Mouse (Mus musculus): ENCODE measurements around the gene Slc4a11. TPM values are rescaled to one million over a fixed set of nuclear protein-coding genes. Genes with fewer than 3 reads are reported as not detected.
"Not testable (repeated sequence)": the region's sequence is repeated elsewhere in the genome, so short reads cannot be mapped to it uniquely, and the experiment has no call there.

The Slc4a11 gene
- polyA plus RNA-seq, 1 experiment from 2014 or later = 0.52 TPM

- H3K4me3 ChIP-seq (ENCODE audit: low read depth, low read length) = no peak overlapping the region
- H3K36me3 ChIP-seq (ENCODE audit: control insufficient read depth, insufficient read depth, low read length) = peaks cover 52% of the 10 kb centered on the region
- no peaks in the 10 kb centered on the region for H3K27me3 ChIP-seq (ENCODE audit: control insufficient read depth, insufficient read depth, low read length)
- no peaks in the 10 kb centered on the region for H3K4me1 ChIP-seq (ENCODE audit: control insufficient read depth, insufficient read depth, low read length)
- ATAC-seq (ENCODE audit: insufficient number of reproducible peaks, insufficient read depth, low FRiP score, low read depth) = no peak
- H3K27ac ChIP-seq (ENCODE audit: low read length) = no peak overlapping the region
- WGBS = 89% methylated on average over 2 of the region's 2 CpGs
- no peak overlapping the region for H3K4me2 ChIP-seq (replicated peaks; ENCODE audit: low read depth, low read length)
- no peaks in the 10 kb centered on the region for H3K9me3 ChIP-seq (ENCODE audit: control insufficient read depth, low read depth, low read length)
- H3K9ac ChIP-seq (replicated peaks; ENCODE audit: low read depth, low read length) = no peak overlapping the region
Observed at GRCm38 (mm10) chr2:130653303-130653702, 44.0 kb downstream of the Slc4a11 start.

GRCm38 (mm10) chr2:130649028-130649427 lies 48.3 kb downstream of the Slc4a11 start:
- 80% methylated on average over 6 of the region's 6 CpGs for WGBS
- H3K4me3 ChIP-seq (ENCODE audit: low read depth, low read length); H3K27me3 ChIP-seq (ENCODE audit: control insufficient read depth, insufficient read depth, low read length); ATAC-seq (ENCODE audit: insufficient number of reproducible peaks, insufficient read depth, low FRiP score, low read depth); H3K4me1 ChIP-seq (ENCODE audit: control insufficient read depth, insufficient read depth, low read length); H3K27ac ChIP-seq (ENCODE audit: low read length); H3K9ac ChIP-seq (replicated peaks; ENCODE audit: low read depth, low read length); H3K4me2 ChIP-seq (replicated peaks; ENCODE audit: low read depth, low read length); H3K9me3 ChIP-seq (ENCODE audit: control insufficient read depth, low read depth, low read length): not testable (repeated sequence)
- peaks cover 16% of the 10 kb centered on the region for H3K36me3 ChIP-seq (ENCODE audit: control insufficient read depth, insufficient read depth, low read length)

- H3K27me3 ChIP-seq (ENCODE audit: control insufficient read depth, insufficient read depth, low read length) = no peaks in the 10 kb centered on the region
- H3K4me1 ChIP-seq (ENCODE audit: control insufficient read depth, insufficient read depth, low read length) = 0 out of 2 replicates have a peak, but pooled peaks cover 6% of the 10 kb centered on the region
- WGBS = 74% methylated on average over 4 of the region's 4 CpGs
- no peaks in the 10 kb centered on the region for H3K9me3 ChIP-seq (ENCODE audit: control insufficient read depth, low read depth, low read length)
- H3K36me3 ChIP-seq (ENCODE audit: control insufficient read depth, insufficient read depth, low read length) = no peaks in the 10 kb centered on the region
- H3K4me3 ChIP-seq (ENCODE audit: low read depth, low read length) = no peak overlapping the region
- no peak overlapping the region for H3K4me2 ChIP-seq (replicated peaks; ENCODE audit: low read depth, low read length)
- no peak overlapping the region for H3K27ac ChIP-seq (ENCODE audit: low read length)
- ATAC-seq (ENCODE audit: insufficient number of reproducible peaks, insufficient read depth, low FRiP score, low read depth) = no peak
- H3K9ac ChIP-seq (replicated peaks; ENCODE audit: low read depth, low read length) = no peak overlapping the region
Observed at GRCm38 (mm10) chr2:130645198-130645597, 52.1 kb downstream of the Slc4a11 start.

- no peak within 1 kb of the TSS for H3K27ac ChIP-seq (ENCODE audit: low read length)
- H3K36me3 ChIP-seq (ENCODE audit: control insufficient read depth, insufficient read depth, low read length) = no peaks in the 10 kb centered on the region
- 3% methylated on average over 29 of the region's 40 CpGs for WGBS
- peak within 1 kb of the TSS; percentile 58 for H3K9ac ChIP-seq (replicated peaks; ENCODE audit: low read depth, low read length)
- H3K27me3 ChIP-seq (ENCODE audit: control insufficient read depth, insufficient read depth, low read length) = no peaks in the 10 kb centered on the region
- peak within 1 kb of the TSS; percentile 62 for H3K4me3 ChIP-seq (ENCODE audit: low read depth, low read length)
- no peaks in the 10 kb centered on the region for H3K9me3 ChIP-seq (ENCODE audit: control insufficient read depth, low read depth, low read length)
- H3K4me2 ChIP-seq (replicated peaks; ENCODE audit: low read depth, low read length) = peak within 1 kb of the TSS; percentile 97
- H3K4me1 ChIP-seq (ENCODE audit: control insufficient read depth, insufficient read depth, low read length) = 0 out of 2 replicates have a peak, but pooled peaks cover 6% of the 10 kb centered on the region
- ATAC-seq (ENCODE audit: insufficient number of reproducible peaks, insufficient read depth, low FRiP score, low read depth) = peak; percentile 93
Observed at GRCm38 (mm10) chr2:130642684-130643369, 54.5 kb downstream of the Slc4a11 start, which contains the start of gene Lzts3. TSS of gene Lzts3 (minus strand) at chr2:130642803.

DNA sequence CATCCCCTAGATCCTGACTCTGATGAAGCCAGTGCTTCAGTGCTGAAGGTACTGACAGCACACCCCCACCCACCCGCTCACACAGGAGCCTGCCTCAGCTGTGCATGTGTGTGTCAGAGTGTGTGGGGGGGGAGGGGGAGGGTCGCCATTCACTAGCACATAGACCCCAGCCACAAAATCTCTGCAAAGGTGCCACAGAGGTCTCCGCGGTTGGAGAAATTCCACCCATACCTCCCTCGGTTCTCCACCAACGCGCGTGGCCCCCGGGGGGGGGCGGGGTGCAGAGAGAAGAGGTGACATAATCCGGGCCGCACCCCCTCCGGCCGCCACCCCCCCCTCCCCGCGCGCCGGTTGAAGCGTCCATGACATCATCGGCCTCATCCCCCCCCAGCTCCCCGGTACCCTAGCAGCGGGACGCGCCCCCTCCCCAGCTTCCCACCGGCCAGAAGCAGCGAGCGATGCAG lies 55.1 kb downstream of the Slc4a11 start:
- Histone ChIP-seq H3K4me3 (ENCODE audit: low read depth, low read length) (peak overlapping the region; percentile 62), H3K9ac (replicated peaks; ENCODE audit: low read depth, low read length) (peak overlapping the region; percentile 58), H3K27ac (ENCODE audit: low read length) (no peak overlapping the region), H3K36me3 (ENCODE audit: control insufficient read depth, insufficient read depth, low read length) (no peaks in the 10 kb centered on the region), H3K27me3 (ENCODE audit: control insufficient read depth, insufficient read depth, low read length) (no peaks in the 10 kb centered on the region), H3K4me2 (replicated peaks; ENCODE audit: low read depth, low read length) (peak overlapping the region; percentile 97), H3K4me1 (ENCODE audit: control insufficient read depth, insufficient read depth, low read length) (0 out of 2 replicates have a peak, but pooled peaks cover 6% of the 10 kb centered on the region), H3K9me3 (ENCODE audit: control insufficient read depth, low read depth, low read length) (no peaks in the 10 kb centered on the region)
- peak; percentile 25; the same call in 1 of the 2 replicates for ATAC-seq (ENCODE audit: insufficient number of reproducible peaks, insufficient read depth, low FRiP score, low read depth)
- under 1% methylated on average over 23 of the region's 27 CpGs for WGBS

- no peak for ATAC-seq (ENCODE audit: insufficient number of reproducible peaks, insufficient read depth, low FRiP score, low read depth)
- H3K9ac ChIP-seq (replicated peaks; ENCODE audit: low read depth, low read length) = no peak overlapping the region
- no peaks in the 10 kb centered on the region for H3K36me3 ChIP-seq (ENCODE audit: control insufficient read depth, insufficient read depth, low read length)
- H3K4me2 ChIP-seq (replicated peaks; ENCODE audit: low read depth, low read length) = peak overlapping the region; percentile 97
- H3K4me1 ChIP-seq (ENCODE audit: control insufficient read depth, insufficient read depth, low read length) = 0 out of 2 replicates have a peak, but pooled peaks cover 6% of the 10 kb centered on the region
- peaks cover 1% of the 10 kb centered on the region; the same call in 1 of the 2 replicates for H3K27me3 ChIP-seq (ENCODE audit: control insufficient read depth, insufficient read depth, low read length)
- peak overlapping the region; percentile 62; the same call in 1 of the 2 replicates for H3K4me3 ChIP-seq (ENCODE audit: low read depth, low read length)
- 50% methylated on average over 6 of the region's 6 CpGs for WGBS
- H3K27ac ChIP-seq (ENCODE audit: low read length) = no peak overlapping the region
- no peaks in the 10 kb centered on the region for H3K9me3 ChIP-seq (ENCODE audit: control insufficient read depth, low read depth, low read length)
Observed at GRCm38 (mm10) chr2:130641351-130642025, 55.8 kb downstream of the Slc4a11 start.

DNA sequence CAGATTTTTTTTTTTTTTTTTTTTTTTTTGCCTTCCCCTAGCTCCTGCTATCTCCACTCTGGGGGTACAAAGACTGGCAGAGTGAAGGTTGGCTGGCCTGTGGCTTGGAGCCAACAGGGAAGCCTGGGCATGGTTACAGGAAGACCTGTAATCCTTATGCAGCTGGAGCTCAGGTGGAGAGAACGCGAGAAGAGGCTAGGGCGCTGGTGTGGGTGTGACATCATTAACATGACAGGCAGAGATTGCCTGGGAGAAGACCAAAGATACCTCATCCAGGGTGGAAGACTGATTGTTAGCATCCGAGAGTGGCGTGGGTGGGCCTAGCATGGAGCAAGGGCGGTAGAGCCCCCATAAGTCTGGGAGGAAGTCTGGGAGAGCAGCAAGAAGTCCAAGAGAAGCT lies 58.0 kb downstream of the Slc4a11 start:
- no peaks in the 10 kb centered on the region for H3K36me3 ChIP-seq (ENCODE audit: control insufficient read depth, insufficient read depth, low read length)
- WGBS = 75% methylated on average over 6 of the region's 6 CpGs
- H3K27ac ChIP-seq (ENCODE audit: low read length) = no peak overlapping the region
- H3K9ac ChIP-seq (replicated peaks; ENCODE audit: low read depth, low read length) = no peak overlapping the region
- peaks cover 9% of the 10 kb centered on the region for H3K27me3 ChIP-seq (ENCODE audit: control insufficient read depth, insufficient read depth, low read length)
- H3K9me3 ChIP-seq (ENCODE audit: control insufficient read depth, low read depth, low read length) = no peaks in the 10 kb centered on the region
- peaks cover 19% of the 10 kb centered on the region; the same call in 1 of the 2 replicates for H3K4me1 ChIP-seq (ENCODE audit: control insufficient read depth, insufficient read depth, low read length)
- H3K4me3 ChIP-seq (ENCODE audit: low read depth, low read length) = no peak overlapping the region
- no peak for ATAC-seq (ENCODE audit: insufficient number of reproducible peaks, insufficient read depth, low FRiP score, low read depth)
- no peak overlapping the region for H3K4me2 ChIP-seq (replicated peaks; ENCODE audit: low read depth, low read length)

DNA sequence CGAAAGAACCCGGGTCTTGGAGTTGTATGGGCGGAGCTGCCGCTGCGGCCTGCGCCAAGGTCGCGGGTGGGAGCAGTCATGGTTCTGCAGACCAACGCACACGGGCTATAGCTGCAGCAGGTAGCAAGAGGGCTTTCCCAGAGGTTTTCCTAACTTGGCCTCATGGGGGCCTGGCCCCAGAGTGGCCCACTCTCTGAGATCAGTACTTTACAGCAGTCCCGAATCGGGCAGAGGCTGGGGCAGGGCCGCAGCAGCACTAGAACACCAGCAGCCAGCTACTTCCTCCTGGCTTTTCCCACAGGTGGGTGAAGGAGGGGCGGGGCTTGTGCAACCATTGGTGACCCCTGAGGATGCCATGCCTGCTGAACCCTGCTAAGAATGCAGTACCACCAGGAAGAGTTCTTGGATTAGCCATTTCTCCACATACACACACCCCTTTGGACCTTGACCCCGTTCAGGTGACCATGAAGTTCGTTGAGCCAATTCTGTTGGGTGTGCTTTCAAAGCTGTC lies 59.2 kb downstream of the Slc4a11 start:
- H3K9me3 ChIP-seq (ENCODE audit: control insufficient read depth, low read depth, low read length) = no peaks in the 10 kb centered on the region
- peaks cover 20% of the 10 kb centered on the region; the same call in 1 of the 2 replicates for H3K4me1 ChIP-seq (ENCODE audit: control insufficient read depth, insufficient read depth, low read length)
- H3K36me3 ChIP-seq (ENCODE audit: control insufficient read depth, insufficient read depth, low read length) = no peaks in the 10 kb centered on the region
- peaks cover 14% of the 10 kb centered on the region for H3K27me3 ChIP-seq (ENCODE audit: control insufficient read depth, insufficient read depth, low read length)
- H3K27ac ChIP-seq (ENCODE audit: low read length) = peak overlapping the region; percentile 66
- H3K4me3 ChIP-seq (ENCODE audit: low read depth, low read length) = peak overlapping the region; percentile 2; the same call in 1 of the 2 replicates
- peak overlapping the region; percentile 23 for H3K4me2 ChIP-seq (replicated peaks; ENCODE audit: low read depth, low read length)
- no peak overlapping the region for H3K9ac ChIP-seq (replicated peaks; ENCODE audit: low read depth, low read length)
- peak; percentile 28; the same call in 1 of the 2 replicates for ATAC-seq (ENCODE audit: insufficient number of reproducible peaks, insufficient read depth, low FRiP score, low read depth)
- 27% methylated on average over 16 of the region's 16 CpGs for WGBS
